Mouse (Mus musculus) liver, adult 2 months (tissue): ENCODE results near the gene Rapgefl1. TPM values are rescaled to one million over a fixed set of nuclear protein-coding genes. Genes with fewer than 3 reads are reported as not detected.

Experiments
- DNase-seq: peaks from one replicate; pipeline ENCODE4 v3.0.0-alpha.2; 2011; ENCODE audit warnings: low read depth, low spot score; ENCODE audit errors: extremely low read depth
- H3K27ac ChIP-seq: fragments of 200-500 bp; replicated peaks from 2 replicates; pipeline ENCODE4 v1.5.1; 2012; ENCODE audit warnings: low read depth, mild to moderate bottlenecking, control low read depth, inconsistent platforms, low read length; ENCODE audit not compliant: insufficient read depth
- H3K27me3 ChIP-seq: fragments of 200-500 bp; 2 replicates; pipeline ENCODE4 v1.6.1; 2012; ENCODE audit warnings: mild to moderate bottlenecking, moderate library complexity, low read length, inconsistent platforms; ENCODE audit not compliant: control insufficient read depth, insufficient read depth
- H3K36me3 ChIP-seq: fragments of 200-500 bp; 2 replicates; pipeline ENCODE4 v1.6.1; 2012; ENCODE audit warnings: low read length, inconsistent platforms; ENCODE audit not compliant: control insufficient read depth, insufficient read depth
- H3K4me1 ChIP-seq: fragments of 200-500 bp; 2 replicates; pipeline ENCODE4 v1.6.1; 2011; ENCODE audit warnings: low read length; ENCODE audit not compliant: control insufficient read depth, insufficient read depth
- H3K4me3 ChIP-seq: fragments of 200-500 bp; 2 replicates; pipeline ENCODE4 v1.5.1; 2011; ENCODE audit warnings: low read depth, mild to moderate bottlenecking, control low read depth, low read length, moderate library complexity; ENCODE audit not compliant: insufficient read depth
- H3K79me2 ChIP-seq: fragments of 200-500 bp; 2 replicates; pipeline ENCODE4 v1.6.1; 2012; ENCODE audit warnings: inconsistent platforms, mild to moderate bottlenecking, low read length, moderate library complexity; ENCODE audit not compliant: control insufficient read depth, insufficient read depth
- H3K9ac ChIP-seq: fragments of 200-500 bp; 2 replicates; pipeline ENCODE4 v1.6.1; 2012; ENCODE audit warnings: low read depth, mild to moderate bottlenecking, control low read depth, inconsistent platforms, low read length
- CTCF ChIP-seq: fragments of 200-500 bp; IDR thresholded peaks from 2 replicates; pipeline ENCODE4 v1.5.1; 2011; ENCODE audit warnings: low read depth, low read length, control low read depth
- POLR2A ChIP-seq: fragments of 200-500 bp; IDR thresholded peaks from 2 replicates; pipeline ENCODE4 v1.6.1; 2011; ENCODE audit warnings: low read length, control low read depth; ENCODE audit not compliant: insufficient read depth; ENCODE audit errors: extremely low read depth
- WGBS: fragments of 180-500 bp; shearing (Covaris S2); methylation state at CpG from one replicate; pipeline ENCODE4 v1.1.7; 2018; 5-methylcytosine and 5-hydroxymethylcytosine counted together
- polyA plus RNA-seq: library from polyadenylated mRNA; depleted of rRNA; stranded (reverse); fragments of >200 nt; gene quantifications from 2 replicates; pipeline ENCODE4 v1.2.3, GENCODE M21; 2012; rRNA removed
- total RNA-seq: library from RNA; depleted of rRNA; stranded (reverse); fragments of >200 nt; gene quantifications from 2 replicates; pipeline ENCODE4 v1.2.3, GENCODE M21; 2014; rRNA removed

The Rapgefl1 gene
- 0.13 and 0.18 TPM in 2 replicates for total RNA-seq
- polyA plus RNA-seq, result 1.4 and 1.9 TPM in 2 replicates

- DNase-seq, result peak; percentile 50
- Histone ChIP-seq H3K4me1 (peaks cover 2% of the 10 kb centered on the region; the same call in 1 of the 2 replicates), H3K4me3 (peak within 1 kb of the TSS; percentile 92), H3K79me2 (no peaks in the 10 kb centered on the region), H3K36me3 (peaks cover 23% of the 10 kb centered on the region), H3K27me3 (peaks cover 2% of the 10 kb centered on the region; the same call in 1 of the 2 replicates), H3K9ac (peak within 1 kb of the TSS; percentile 98), H3K27ac (no peak within 1 kb of the TSS)
- TF ChIP-seq CTCF (no peak), POLR2A (no peak)
- 1% methylated on average over 39 of the region's 48 CpGs for WGBS
Observed at GRCm38 (mm10) chr11:98836651-98837141, at the start of gene Rapgefl1. TSS of gene Rapgefl1 (plus strand) at chr11:98836785.

DNA sequence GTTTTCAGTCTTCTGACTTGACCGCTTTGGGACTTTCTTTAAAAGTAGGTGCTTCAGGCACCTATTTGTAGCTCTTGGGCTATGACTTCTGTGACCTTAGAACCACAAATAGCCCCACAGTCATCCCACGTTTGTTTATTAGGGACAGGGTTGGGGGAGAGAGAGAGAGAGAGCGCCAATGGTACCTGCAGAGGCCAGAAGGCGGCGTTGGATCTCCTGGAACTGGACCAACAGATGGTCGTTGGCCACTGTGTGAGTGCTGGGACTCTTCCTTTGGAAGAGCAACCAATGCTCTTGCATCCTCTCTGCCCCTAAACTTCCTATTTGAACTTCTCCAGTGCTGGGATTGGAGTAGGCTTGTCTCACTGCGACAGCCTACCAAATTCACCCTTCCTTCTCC, 49.4 kb upstream of the Rapgefl1 start:
- Histone ChIP-seq H3K79me2 (no peaks in the 10 kb centered on the region), H3K4me1 (peaks cover 32% of the 10 kb centered on the region), H3K4me3 (no peak overlapping the region), H3K27ac (peak overlapping the region; percentile 60), H3K9ac (no peak overlapping the region), H3K27me3 (no peaks in the 10 kb centered on the region), H3K36me3 (no peaks in the 10 kb centered on the region)
- no peak for DNase-seq
- WGBS, result 11% methylated on average over 7 of the region's 7 CpGs
- TF ChIP-seq POLR2A (no peak), CTCF (peak; percentile 30)

DNA sequence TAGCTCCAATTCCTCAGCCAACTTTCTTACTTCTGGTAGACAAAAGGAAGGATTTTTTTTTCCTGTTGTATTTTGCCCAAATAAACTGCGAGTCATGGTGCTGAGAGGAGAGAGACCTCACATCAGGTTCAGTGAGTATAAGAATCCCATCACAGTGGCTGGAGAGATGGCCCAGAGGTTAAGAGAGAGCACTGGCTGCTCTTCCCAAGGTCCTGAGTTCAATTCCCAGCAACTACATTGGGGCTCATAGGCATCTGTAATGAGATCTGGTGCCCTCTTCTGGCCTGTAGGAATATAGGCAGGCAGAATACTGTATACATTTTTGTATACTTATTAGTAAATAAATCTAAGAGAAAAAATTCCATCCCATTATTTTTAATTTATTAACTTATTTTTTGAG, 48.9 kb upstream of the Rapgefl1 start:
- no peak overlapping the region for H3K4me3 ChIP-seq
- peak overlapping the region; percentile 60 for H3K27ac ChIP-seq
- no peaks in the 10 kb centered on the region for H3K27me3 ChIP-seq
- 97% methylated on average over 1 of the region's 1 CpGs for WGBS
- no peak overlapping the region for H3K9ac ChIP-seq
- no peaks in the 10 kb centered on the region for H3K79me2 ChIP-seq
- peak; percentile 27 for DNase-seq
- TF ChIP-seq POLR2A, result no peak
- TF ChIP-seq CTCF, result peak; percentile 16; the same call in 1 of the 2 replicates
- H3K4me1 ChIP-seq, result peaks cover 29% of the 10 kb centered on the region
- H3K36me3 ChIP-seq, result no peaks in the 10 kb centered on the region

DNA sequence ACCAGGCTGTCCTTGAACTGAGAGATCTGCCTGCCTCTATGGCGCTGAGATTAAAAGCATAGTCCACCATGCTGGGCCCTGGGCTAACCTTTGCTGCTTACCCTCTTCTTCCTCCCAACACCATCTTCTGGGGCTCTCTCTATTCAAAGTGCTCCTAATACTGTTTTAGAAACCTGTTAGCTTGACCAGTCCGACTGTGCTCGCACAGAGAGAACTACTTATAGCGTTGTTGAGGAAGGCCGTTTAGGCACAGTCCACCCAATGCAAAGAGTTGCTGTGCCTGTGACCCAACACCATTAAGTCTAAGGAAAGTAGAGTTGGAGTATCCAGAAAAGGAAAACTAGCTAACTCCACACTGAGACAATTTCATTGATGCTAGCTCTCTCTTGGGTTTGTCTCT, 48.4 kb upstream of the Rapgefl1 start:
- Histone ChIP-seq H3K79me2 (no peaks in the 10 kb centered on the region), H3K27me3 (no peaks in the 10 kb centered on the region), H3K27ac (peak overlapping the region; percentile 93), H3K4me3 (no peak overlapping the region), H3K36me3 (no peaks in the 10 kb centered on the region), H3K4me1 (peaks cover 27% of the 10 kb centered on the region), H3K9ac (peak overlapping the region; percentile 69)
- DNase-seq, result no peak
- 88% methylated on average over 5 of the region's 5 CpGs for WGBS
- TF ChIP-seq POLR2A (no peak), CTCF (no peak)

GRCm38 (mm10) chr11:98788550-98789218, 47.9 kb upstream of the Rapgefl1 start:
- H3K9ac ChIP-seq, result peak overlapping the region; percentile 69
- 3% methylated on average over 18 of the region's 18 CpGs for WGBS
- peak overlapping the region; percentile 33 for H3K4me3 ChIP-seq
- no peaks in the 10 kb centered on the region for H3K27me3 ChIP-seq
- peak; percentile 95 for DNase-seq
- H3K79me2 ChIP-seq, result no peaks in the 10 kb centered on the region
- peak overlapping the region; percentile 93 for H3K27ac ChIP-seq
- no peaks in the 10 kb centered on the region for H3K36me3 ChIP-seq
- H3K4me1 ChIP-seq, result peaks cover 26% of the 10 kb centered on the region
- TF ChIP-seq CTCF, result peak; percentile 75
- TF ChIP-seq POLR2A, result no peak
